Mouse (Mus musculus) kidney, adult 18-20 months (tissue): ENCODE data around the gene 4921536K21Rik.

Source experiments
- DNase-seq: peaks from one replicate; pipeline ENCODE4 v3.0.0; 2021

The 4921536K21Rik gene

DNA sequence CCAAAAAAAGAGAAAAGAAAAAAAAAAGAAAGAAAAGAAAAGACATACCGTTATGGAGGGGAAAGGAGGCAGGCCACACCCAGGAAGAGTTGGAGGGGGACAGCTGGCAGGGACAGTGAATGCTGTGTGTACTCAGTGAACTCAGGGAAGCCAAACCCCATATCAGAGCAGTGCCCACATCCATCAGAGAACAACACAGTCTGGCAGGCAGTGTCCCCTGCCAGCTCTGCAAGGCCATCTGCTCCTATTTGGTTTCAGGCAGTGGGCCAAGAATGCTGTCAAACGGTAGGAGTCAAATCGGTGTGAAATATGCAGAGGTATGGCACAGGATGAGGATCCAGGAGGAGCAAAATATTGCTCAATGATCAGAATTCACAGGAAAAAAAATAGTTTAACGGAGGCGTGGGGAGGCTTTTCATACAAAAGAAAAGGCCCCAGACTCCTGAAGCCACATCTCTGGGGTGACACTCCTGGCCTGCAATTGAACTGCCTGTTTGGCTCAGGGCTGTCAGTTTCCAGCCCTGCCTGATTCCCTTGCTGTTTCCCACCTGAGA lies 41.3 kb downstream of the 4921536K21Rik start:
- DNase-seq = no peak

DNA sequence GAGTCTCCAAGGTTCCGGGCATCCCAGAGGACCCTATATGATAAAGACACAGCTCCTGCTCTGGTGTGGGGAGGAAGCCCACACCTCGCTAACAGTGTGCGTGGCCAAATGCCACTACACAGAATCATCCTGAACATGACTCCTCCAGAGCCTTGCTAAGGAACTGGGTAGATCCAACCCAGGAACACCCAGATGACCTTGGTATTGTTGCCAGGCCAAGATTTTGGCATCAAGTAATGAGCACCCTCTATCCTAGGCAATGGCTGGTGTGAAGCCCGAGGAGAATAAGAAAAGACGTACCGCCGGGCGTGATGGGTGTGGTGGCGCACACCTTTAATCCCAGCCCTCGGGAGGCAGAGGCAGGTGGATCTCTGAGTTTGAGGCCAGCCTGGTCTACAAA lies 41.9 kb downstream of the 4921536K21Rik start:
- DNase-seq = no peak

DNA sequence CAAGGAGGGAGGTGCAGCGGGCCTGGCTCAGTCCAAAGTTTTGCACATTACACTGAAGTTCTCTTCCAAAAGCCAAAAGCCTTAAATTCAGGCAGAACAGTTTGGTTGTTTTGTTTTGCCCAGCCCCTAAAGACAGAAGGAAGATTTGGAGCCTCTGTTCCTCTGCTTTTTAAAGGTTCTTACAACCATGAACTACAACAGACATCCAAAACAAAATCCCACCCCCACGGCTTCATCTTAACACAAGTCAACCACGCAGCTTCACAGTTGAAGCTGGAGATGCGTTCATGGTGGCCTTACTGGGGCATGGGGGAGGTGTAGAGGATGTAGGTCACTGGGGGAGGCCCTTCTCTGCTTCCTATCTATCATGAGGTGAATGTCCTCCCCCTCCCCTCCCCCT lies 43.0 kb downstream of the 4921536K21Rik start:
- DNase-seq = no peak

DNA sequence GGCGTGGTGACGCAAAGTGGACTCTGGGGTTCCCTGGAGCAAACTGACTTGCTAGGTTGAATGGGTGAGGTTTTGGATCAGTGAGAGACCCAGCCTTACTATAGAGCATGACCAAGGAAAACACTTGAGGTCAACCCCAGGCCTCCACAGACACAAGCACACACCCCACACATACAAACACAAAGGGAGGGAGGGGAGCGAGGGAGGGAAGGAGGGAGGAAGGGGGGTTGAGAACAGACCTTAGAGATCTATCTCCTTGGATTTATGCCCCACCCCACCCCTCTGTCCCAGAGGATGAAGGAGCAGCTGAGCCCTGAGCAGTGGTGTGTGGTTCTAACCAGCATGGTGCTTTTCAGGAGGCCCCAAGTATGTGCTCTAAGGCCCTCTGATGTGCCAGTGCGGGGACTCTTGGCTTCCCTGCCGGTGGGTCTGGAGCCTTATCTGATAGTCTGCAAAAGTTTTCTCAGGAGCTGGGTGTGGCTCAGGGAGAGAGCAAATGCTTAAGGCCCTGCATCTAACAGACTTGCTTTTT lies 44.1 kb downstream of the 4921536K21Rik start:
- no peak for DNase-seq

DNA sequence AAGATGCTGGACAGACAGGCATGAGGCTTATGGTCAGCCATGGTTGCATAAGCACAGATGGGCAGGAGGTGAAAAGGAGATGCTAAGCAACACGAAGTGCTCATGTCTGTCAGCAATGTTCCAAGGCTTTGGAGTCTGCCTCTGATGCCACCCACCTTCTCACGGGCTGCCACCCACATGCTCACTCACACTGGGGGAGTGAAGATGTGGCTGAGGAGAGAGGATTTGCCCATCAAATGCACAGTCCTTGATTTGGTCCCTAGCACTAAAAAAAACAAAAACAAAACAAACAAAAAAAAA lies 44.6 kb downstream of the 4921536K21Rik start:
- no peak for DNase-seq

DNA sequence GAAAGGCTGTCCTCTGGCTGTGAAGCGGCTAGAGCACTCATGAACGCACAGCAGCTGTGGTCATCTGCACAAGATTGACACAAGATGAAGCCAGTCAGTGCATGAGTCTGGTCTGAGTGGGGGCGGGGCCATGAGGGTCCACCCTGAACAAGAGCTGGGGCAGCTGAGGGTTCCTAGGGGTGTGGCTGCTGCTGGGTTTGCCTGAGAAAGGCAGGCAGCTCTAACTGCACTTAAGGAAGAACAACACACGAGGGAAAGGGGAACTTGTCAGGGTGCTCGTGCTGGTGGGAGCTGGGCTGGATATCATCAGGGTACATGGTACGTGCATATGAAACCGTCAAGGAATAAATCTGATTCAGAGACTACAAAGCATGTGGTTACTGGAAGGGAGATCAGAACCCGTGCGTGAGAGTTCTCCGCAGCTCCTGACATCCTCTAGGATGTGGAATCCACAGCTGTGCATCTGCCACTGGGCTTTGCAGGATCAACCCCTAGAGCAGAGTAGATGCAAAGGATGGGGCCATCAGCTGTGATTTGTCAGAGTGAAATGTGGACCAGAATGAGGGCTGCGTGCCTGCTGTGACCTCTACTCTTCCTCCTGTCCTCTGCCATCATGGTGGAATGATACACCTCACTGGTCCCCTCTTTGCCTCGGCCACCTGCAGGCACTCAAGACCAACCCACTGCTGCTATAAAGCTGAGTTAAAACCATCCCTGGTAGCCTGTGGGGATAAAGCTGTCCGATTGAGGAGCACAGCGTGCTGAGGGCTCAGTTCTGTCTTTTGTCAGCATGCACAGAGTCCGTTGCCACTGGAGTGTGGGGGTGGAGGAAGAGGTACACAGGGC lies 45.2 kb downstream of the 4921536K21Rik start:
- DNase-seq = no peak

DNA sequence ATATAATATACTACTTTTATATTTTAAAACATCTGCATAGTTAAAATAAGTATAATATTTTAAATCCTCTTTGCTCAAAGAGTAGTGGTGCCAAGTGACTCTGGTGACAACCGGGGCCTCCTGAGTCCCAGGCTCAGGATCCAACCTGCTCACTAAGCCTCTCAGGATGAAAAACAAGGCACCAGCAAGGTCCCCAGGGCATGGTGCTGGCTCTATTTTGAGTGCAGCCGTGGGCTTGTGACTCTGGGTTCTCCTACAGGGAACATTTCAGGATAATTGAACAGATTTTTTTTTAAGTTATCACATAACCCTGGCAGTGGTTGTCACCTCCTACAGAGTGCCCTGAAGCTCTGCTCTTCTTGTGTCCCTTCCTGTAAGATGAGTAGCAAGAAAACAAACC lies 48.5 kb downstream of the 4921536K21Rik start:
- DNase-seq = no peak

DNA sequence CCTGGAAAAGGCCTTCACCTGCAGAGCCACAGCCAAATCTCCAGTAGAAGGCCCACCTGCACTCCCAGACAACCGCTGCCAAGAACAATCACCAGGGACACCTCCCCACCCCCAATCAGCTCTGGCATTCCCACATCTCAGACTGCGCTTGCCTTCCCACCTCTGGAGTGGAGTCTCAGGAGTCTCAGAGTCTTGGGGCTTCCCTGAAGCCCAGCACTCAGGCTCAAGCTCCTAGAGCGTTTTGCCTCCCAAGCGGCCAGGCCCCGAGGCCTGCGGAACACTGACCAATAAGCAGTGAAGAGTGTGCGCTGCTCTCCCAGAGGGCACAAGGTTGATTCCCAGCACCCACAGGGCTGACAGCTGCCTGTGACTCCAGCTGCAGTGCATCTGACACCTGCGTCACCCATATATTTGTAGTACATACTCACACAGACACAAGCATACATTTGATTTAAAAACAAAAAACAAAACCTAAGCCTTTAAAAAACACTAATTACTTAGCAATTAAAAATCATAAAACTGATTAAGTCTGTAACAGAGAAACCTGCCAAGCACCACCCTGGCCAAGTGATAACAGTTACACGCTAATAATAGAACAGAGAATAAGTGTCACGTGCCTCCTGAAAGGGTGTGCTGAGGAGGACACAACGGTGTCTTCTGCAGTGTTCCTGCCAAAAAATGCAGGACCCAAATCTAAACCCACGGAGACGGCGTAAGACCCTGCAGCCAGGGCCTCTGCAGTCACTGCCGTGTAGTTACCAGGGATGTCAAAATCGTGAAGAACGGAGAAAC lies 50.8 kb downstream of the 4921536K21Rik start:
- DNase-seq = no peak
